Mouse (Mus musculus) layer of hippocampus, adult 2 months (tissue): ENCODE measurements around the gene Naa20. TPM values are rescaled to one million over a fixed set of nuclear protein-coding genes. Genes with fewer than 3 reads are reported as not detected.

Source experiments
- DNase-seq, 2 experiments: peaks; one replicate each; pipeline ENCODE4 v3.0.0; 2022; ENCODE audit warnings: low spot score in 2 of 2
- H3K27ac ChIP-seq: fragments of 200-600 bp; 2 replicates; pipeline ENCODE4 v1.8.1; 2022
- H3K4me3 ChIP-seq: fragments of 200-600 bp; 2 replicates; pipeline ENCODE4 v1.8.1; 2022; ENCODE audit warnings: mild to moderate bottlenecking
- CTCF ChIP-seq: fragments of 200-600 bp; conservative IDR thresholded peaks from 2 replicates; pipeline ENCODE4 v1.8.1; 2022; ENCODE audit warnings: antibody characterized with exemption, mild to moderate bottlenecking, moderate library complexity
- total RNA-seq, 2 experiments: library from RNA; stranded (reverse); gene quantifications; 2 replicates each; pipeline ENCODE4 v1.2.3; 2021

The Naa20 gene
- total RNA-seq, 2 experiments from 2014 or later, result 64.5 to 66.8 TPM

- Histone ChIP-seq H3K4me3 (no peak overlapping the region), H3K27ac (peak overlapping the region; percentile 39; the same call in 1 of the 2 replicates)
- TF ChIP-seq CTCF, result no peak
- DNase-seq, result no peak
Observed at GRCm38 (mm10) chr2:145872099-145872498, 29.8 kb upstream of the Naa20 start.

GRCm38 (mm10) chr2:145873953-145874352, 27.9 kb upstream of the Naa20 start:
- DNase-seq, result no peak
- no peak for TF ChIP-seq CTCF
- no peak overlapping the region for H3K27ac ChIP-seq
- H3K4me3 ChIP-seq, result no peak overlapping the region

GRCm38 (mm10) chr2:145874879-145875482, 26.9 kb upstream of the Naa20 start:
- no peak for TF ChIP-seq CTCF
- Histone ChIP-seq H3K4me3 (no peak overlapping the region), H3K27ac (no peak overlapping the region)
- no peak for DNase-seq

GRCm38 (mm10) chr2:145877191-145877590, 24.7 kb upstream of the Naa20 start:
- DNase-seq, result no peak
- TF ChIP-seq CTCF, result no peak
- H3K27ac ChIP-seq, result no peak overlapping the region

GRCm38 (mm10) chr2:145880887-145881747, 20.8 kb upstream of the Naa20 start:
- H3K4me3 ChIP-seq, result no peak overlapping the region
- peak overlapping the region; percentile 55 for H3K27ac ChIP-seq
- no peak for DNase-seq
- no peak for TF ChIP-seq CTCF

More at GRCm38 (mm10) chr2:145877191-145877590, 24.7 kb upstream of the Naa20 start:
- H3K4me3 ChIP-seq, result no peak overlapping the region

- H3K4me3 ChIP-seq, result no peak overlapping the region
- no peak for TF ChIP-seq CTCF
- no peak for DNase-seq
- peak overlapping the region; percentile 55; the same call in 1 of the 2 replicates for H3K27ac ChIP-seq
Observed at GRCm38 (mm10) chr2:145881932-145882331, 20.0 kb upstream of the Naa20 start.

GRCm38 (mm10) chr2:145882398-145882797, 19.5 kb upstream of the Naa20 start:
- Histone ChIP-seq H3K27ac (no peak overlapping the region), H3K4me3 (no peak overlapping the region)
- DNase-seq, result no peak
- peak; percentile 88 for TF ChIP-seq CTCF

GRCm38 (mm10) chr2:145884036-145884912, 17.6 kb upstream of the Naa20 start:
- no peak for TF ChIP-seq CTCF
- no peak for DNase-seq
- Histone ChIP-seq H3K4me3 (no peak overlapping the region), H3K27ac (peak overlapping the region; percentile 53)

GRCm38 (mm10) chr2:145884913-145885785, 16.8 kb upstream of the Naa20 start:
- no peak overlapping the region for H3K4me3 ChIP-seq
- peak overlapping the region; percentile 53 for H3K27ac ChIP-seq
- DNase-seq, result no peak
- TF ChIP-seq CTCF, result no peak

- peak overlapping the region; percentile 81 for H3K27ac ChIP-seq
- DNase-seq, result peak; percentile 25 to 55
- peak; percentile 66 for TF ChIP-seq CTCF
- H3K4me3 ChIP-seq, result no peak overlapping the region
Observed at GRCm38 (mm10) chr2:145887937-145888765, 13.7 kb upstream of the Naa20 start.
